Mouse (Mus musculus): Measurements from ENCODE around the gene Gm21366.
"Not testable (repeated sequence)": the region's sequence is repeated elsewhere in the genome, so short reads cannot be mapped to it uniquely, and the experiment has no call there.

Gene Gm21366

GRCm38 (mm10) chrY:22861156-22861555, at the start of gene Gm21366:
Gm21366 (minus strand) TSS chrY:22861256.
- DNase-seq = not testable (repeated sequence)
